Mouse (Mus musculus) forebrain, embryonic 10.5 days (tissue): ENCODE data around the gene Sema3d. TPM values are rescaled to one million over a fixed set of nuclear protein-coding genes. Genes with fewer than 3 reads are reported as not detected.

Experiments used
- DNase-seq: peaks from one replicate; pipeline ENCODE4 v3.0.0-alpha.2; 2017; ENCODE audit warnings: low spot score; ENCODE audit errors: extremely low spot score
- H3K27ac ChIP-seq: fragments of 300-500 bp; sonication (generic); 2 replicates; pipeline ENCODE4 v1.5.1; 2016; ENCODE audit warnings: mild to moderate bottlenecking
- H3K27me3 ChIP-seq: fragments of 300-500 bp; sonication (generic); 2 replicates; pipeline ENCODE4 v1.6.1; 2016; ENCODE audit warnings: mild to moderate bottlenecking; ENCODE audit not compliant: poor library complexity, severe bottlenecking
- H3K36me3 ChIP-seq: fragments of 300-500 bp; sonication (generic); replicated peaks from 2 replicates; pipeline ENCODE4 v1.6.1; 2016; ENCODE audit warnings: mild to moderate bottlenecking, moderate library complexity
- H3K4me1 ChIP-seq: fragments of 300-500 bp; sonication (generic); 2 replicates; pipeline ENCODE4 v1.6.1; 2016
- H3K4me3 ChIP-seq: fragments of 300-500 bp; sonication (generic); 2 replicates; pipeline ENCODE4 v1.5.1; 2016; ENCODE audit warnings: mild to moderate bottlenecking, moderate library complexity
- H3K9me3 ChIP-seq: fragments of 300-500 bp; sonication (generic); 2 replicates; pipeline ENCODE4 v1.6.1; 2016; ENCODE audit warnings: mild to moderate bottlenecking, moderate library complexity
- WGBS: fragments of 180-500 bp; shearing (Covaris S2); methylation state at CpG from one replicate; pipeline ENCODE4 v1.1.7; 2016; 5-methylcytosine and 5-hydroxymethylcytosine counted together
- polyA plus RNA-seq: library from polyadenylated mRNA; unstranded; fragments of >200 nt; fragmentation: Nextera tagmentation; extraction: Ambion mirVana; gene quantifications from 2 replicates; pipeline ENCODE4 v1.2.1, GENCODE M21; 2016

Gene Sema3d
- polyA plus RNA-seq: 1.8 and 2.2 TPM in 2 replicates

DNA sequence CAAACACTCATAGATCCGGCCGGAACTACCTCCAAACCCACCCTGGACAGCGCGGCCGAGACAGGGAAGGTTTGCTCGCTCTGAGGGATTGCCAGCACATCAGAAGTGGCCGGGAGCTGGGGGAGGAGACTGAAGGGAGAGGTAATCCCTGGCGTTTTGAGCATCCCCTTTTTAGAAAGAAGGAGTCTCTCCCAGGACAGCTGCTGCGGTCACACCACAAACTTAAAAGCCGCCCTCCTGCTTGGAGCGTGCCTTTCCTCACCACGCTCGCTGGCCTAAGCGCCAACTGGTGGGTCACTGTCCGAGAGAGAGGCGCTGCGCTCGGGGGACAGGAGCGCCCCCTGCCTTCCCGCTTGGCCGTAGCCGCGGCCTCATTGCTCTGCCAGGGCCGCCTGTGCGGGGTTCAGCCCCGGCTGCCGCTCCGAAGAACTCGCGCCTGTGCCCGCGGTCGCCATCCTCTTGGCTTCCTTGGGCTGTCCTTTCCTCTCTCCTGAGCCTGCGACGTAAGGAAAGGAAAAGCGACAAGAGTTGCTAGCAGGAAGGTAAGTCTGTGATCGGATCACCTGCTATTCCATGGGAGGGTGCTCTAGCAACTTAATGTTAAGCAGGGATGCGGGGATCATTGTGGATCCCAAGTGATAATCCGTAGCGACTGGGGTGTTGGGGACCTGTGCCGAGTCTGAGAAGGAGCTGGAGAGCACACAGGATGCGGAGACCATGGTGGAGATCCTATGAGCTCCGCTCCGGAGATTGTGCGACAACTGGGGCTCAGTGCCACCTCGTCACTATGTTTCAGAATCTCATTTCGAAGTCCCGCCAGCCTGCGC, at the start of gene Sema3d:
TSS of gene Sema3d (plus strand) at position 253 of the 827 bp plus-strand sequence.
- Histone ChIP-seq H3K9me3 (no peaks in the 10 kb centered on the region), H3K27ac (peak within 1 kb of the TSS; percentile 76), H3K4me3 (peak within 1 kb of the TSS; percentile 60)

DNA sequence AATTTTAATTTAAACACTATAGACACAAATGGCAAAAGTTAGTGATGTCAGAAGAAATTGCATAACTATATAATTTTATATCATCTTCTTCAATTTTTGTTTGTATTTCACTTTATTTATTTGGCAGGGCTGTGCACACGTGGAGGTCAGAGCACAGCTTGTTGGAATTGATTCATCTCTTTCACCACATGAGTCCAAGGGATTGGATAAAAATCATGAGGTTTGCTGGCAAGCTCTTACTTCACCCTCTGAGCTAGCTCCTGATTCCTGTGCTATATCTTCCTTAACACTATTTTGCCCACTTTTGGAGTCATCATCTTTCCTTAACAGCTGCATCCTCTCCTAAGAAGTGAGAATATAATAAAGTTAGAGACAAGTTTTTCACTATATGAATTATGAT, 5.9 kb upstream of the Sema3d start:
- Histone ChIP-seq H3K4me1 (no peaks in the 10 kb centered on the region), H3K9me3 (no peaks in the 10 kb centered on the region), H3K4me3 (no peak overlapping the region), H3K36me3 (no peaks in the 10 kb centered on the region), H3K27me3 (peaks cover 6% of the 10 kb centered on the region), H3K27ac (no peak overlapping the region)
- 72% methylated on average over 1 of the region's 1 CpGs for WGBS
- DNase-seq: no peak

More for the DNA sequence above, at the start of gene Sema3d:
- Histone ChIP-seq H3K36me3 (no peaks in the 10 kb centered on the region), H3K4me1 (peaks cover 16% of the 10 kb centered on the region), H3K27me3 (peaks cover 41% of the 10 kb centered on the region)
- under 1% methylated on average over 49 of the region's 49 CpGs for WGBS
- peak; percentile 80 for DNase-seq

DNA sequence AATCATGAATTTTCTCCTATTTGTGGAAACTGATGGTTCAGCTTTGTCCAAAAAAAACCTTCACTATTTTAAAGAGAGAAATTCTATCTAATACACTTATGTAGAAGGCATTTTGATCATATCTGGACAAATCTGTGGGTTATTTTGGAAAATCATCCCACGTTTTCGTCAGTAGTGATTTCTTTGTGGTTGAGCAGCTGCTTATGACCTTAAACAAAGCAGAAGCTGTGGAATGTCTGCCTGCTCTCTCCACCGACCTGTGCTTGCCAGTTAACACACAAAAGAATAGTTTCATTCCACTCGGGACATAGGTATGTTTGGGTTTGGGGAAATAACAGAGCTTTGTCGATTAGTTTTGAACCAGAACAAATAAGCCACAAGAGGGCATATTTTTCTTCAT, 4.3 kb upstream of the Sema3d start:
- no peak for DNase-seq
- WGBS: 50% methylated on average over 5 of the region's 5 CpGs
- Histone ChIP-seq H3K27me3 (peaks cover 20% of the 10 kb centered on the region), H3K4me3 (no peak overlapping the region), H3K9me3 (no peaks in the 10 kb centered on the region), H3K27ac (no peak overlapping the region), H3K4me1 (peaks cover 11% of the 10 kb centered on the region), H3K36me3 (no peaks in the 10 kb centered on the region)

DNA sequence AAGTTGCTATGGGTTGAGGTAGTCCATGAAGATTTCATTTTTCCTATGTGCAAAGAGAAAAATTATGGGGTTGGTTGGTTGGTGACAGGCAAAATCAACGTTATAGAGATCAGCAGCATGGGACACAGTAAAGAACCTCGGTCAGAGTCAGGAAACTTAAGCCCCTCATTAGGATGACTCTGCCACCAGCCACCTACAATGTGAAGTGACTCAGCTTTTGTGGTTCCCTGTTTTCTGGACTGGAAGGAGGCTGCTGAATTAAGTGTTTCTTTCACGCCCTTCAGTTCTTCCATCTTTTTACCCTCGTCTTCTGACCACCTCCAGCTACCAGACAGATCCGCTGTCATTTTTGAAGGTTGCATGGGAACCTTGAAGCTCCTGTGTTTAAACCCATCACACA, 1.2 kb upstream of the Sema3d start:
- WGBS: 79% methylated on average over 5 of the region's 5 CpGs
- Histone ChIP-seq H3K27me3 (peaks cover 41% of the 10 kb centered on the region), H3K36me3 (no peaks in the 10 kb centered on the region), H3K4me1 (peaks cover 16% of the 10 kb centered on the region), H3K4me3 (no peak overlapping the region), H3K27ac (no peak overlapping the region), H3K9me3 (no peaks in the 10 kb centered on the region)
- DNase-seq: no peak

DNA sequence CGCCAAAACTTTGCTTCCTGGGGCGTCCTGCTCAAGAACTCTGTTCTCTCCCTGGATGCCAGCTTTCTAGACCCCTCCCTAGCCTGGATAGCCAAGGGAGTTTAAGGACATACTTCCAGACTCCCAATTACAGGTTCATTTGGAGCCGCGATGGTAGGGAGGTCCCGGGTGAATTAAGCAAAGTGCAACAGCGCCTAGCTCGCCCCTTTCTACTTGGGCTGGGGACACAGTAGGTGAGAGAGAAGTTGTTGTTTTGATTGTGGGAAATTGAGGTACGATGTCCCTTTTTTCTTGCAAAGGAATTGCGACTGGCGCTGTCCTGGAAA, 738 bp downstream of the Sema3d start:
- H3K36me3 ChIP-seq: no peaks in the 10 kb centered on the region
- peaks cover 41% of the 10 kb centered on the region for H3K27me3 ChIP-seq
- no peaks in the 10 kb centered on the region for H3K9me3 ChIP-seq
- peak overlapping the region; percentile 60 for H3K4me3 ChIP-seq
- WGBS: under 1% methylated on average over 10 of the region's 10 CpGs
- H3K4me1 ChIP-seq: peaks cover 16% of the 10 kb centered on the region
- no peak for DNase-seq
- peak overlapping the region; percentile 76; the same call in 1 of the 2 replicates for H3K27ac ChIP-seq

DNA sequence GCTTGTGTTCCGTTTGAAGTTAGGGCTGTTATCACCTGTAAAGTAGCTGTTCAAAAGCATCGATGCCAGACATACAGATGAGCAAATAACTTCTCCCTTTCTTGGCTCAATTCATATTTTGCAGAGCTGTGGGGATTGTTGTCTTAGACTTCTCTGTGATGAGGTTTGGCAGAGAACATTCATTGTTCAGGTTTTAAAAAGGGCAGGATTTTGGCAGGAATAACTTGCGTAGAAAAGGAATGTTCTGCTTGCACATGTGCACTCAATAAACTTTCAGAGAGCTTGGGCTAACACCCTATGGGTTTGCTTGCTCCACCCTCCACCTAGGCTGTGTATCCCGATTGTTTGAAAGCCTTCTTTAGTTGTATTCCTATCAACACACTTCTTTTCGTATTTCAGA, 9.5 kb downstream of the Sema3d start:
- DNase-seq: no peak
- Histone ChIP-seq H3K9me3 (no peaks in the 10 kb centered on the region), H3K4me3 (no peak overlapping the region), H3K4me1 (no peaks in the 10 kb centered on the region), H3K27me3 (no peaks in the 10 kb centered on the region), H3K36me3 (no peaks in the 10 kb centered on the region), H3K27ac (no peak overlapping the region)
- 91% methylated on average over 5 of the region's 5 CpGs for WGBS

DNA sequence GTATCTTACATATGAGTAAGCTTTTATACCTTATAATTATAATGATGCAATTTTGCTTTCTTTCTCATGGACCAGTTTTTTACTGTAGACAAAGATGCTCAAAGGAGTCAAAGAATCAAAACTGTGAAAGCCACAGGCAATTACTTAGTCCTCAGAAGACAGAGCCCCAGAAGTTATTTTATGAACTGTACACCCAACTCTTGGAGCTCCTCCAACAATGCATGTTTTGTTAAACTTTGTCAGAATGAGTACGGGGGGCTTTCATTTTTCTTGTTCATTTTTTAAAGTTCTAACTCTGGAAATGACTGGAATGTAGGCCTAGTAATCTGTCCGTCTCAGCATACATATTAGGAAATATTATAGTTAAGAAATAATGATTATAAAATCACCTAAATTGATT, 16.1 kb downstream of the Sema3d start:
- no peaks in the 10 kb centered on the region for H3K4me1 ChIP-seq
- no peaks in the 10 kb centered on the region for H3K36me3 ChIP-seq
- no peaks in the 10 kb centered on the region for H3K27me3 ChIP-seq
- 93% methylated on average over 2 of the region's 2 CpGs for WGBS
- no peak overlapping the region for H3K4me3 ChIP-seq
- H3K27ac ChIP-seq: no peak overlapping the region
- H3K9me3 ChIP-seq: no peaks in the 10 kb centered on the region
- no peak for DNase-seq

DNA sequence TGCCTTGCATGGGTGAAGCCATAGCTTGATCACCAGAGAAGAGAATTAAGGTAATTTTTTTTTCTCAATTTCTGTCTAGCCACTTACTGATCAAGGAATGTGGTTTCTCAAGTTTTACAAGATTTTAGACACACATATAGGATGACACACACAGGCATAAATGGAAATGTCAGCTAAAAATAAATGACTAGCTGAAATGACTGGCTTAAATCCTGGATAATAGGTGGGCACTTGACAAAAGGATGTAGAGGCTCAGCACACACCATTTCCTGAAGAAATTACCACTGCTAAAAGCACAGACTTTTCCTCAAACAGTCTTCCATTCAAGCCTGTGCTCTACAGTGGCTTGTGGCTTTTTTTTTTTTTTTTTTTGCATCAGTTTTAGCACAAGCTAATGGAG, 21.0 kb downstream of the Sema3d start:
- Histone ChIP-seq H3K27ac (no peak overlapping the region), H3K27me3 (no peaks in the 10 kb centered on the region), H3K36me3 (no peaks in the 10 kb centered on the region), H3K9me3 (no peaks in the 10 kb centered on the region), H3K4me1 (no peaks in the 10 kb centered on the region), H3K4me3 (no peak overlapping the region)
- no peak for DNase-seq

DNA sequence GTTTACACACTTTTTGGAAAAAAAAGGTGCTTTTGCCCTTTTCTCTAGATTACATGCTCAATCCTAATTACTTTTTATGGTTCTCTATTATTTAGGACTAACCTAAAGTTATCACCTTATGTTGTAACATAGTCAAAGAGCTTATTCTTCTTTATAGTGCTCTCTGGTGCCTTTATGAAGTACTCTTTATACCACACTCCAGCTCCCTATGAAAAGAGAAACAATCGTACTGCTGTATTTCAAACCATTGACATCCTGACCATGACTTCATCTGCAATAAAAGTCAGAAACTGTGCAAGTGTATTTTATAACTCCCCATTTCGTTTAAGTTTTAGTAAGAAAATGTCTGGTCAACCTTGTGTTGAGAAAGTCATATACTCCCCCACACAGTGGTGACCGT, 29.4 kb downstream of the Sema3d start:
- H3K36me3 ChIP-seq: no peaks in the 10 kb centered on the region
- 84% methylated on average over 3 of the region's 3 CpGs for WGBS
- H3K9me3 ChIP-seq: no peaks in the 10 kb centered on the region

DNA sequence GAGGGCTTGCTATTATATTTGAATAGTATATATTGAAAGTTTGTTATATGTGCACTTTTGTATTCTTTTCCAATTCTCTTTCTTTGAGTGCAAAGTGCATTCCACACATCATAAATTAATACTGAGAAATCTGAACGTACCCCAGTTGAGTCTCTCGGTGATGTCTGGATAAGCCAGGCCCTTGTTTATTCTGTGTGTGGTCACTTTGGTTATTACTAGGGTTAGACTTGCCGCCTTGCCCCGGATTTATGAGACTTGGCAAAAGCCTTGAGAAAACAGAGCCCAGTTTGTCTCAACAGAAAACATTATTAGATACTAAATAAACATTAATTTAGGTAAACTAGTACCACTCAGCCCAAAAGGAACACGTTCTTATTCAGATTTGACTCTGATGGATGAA, 40.1 kb downstream of the Sema3d start:
- Histone ChIP-seq H3K4me1 (no peaks in the 10 kb centered on the region), H3K9me3 (no peaks in the 10 kb centered on the region), H3K27ac (no peak overlapping the region), H3K27me3 (no peaks in the 10 kb centered on the region), H3K4me3 (no peak overlapping the region), H3K36me3 (no peaks in the 10 kb centered on the region)
- no peak for DNase-seq
- 88% methylated on average over 5 of the region's 5 CpGs for WGBS

More for the DNA sequence above, 29.4 kb downstream of the Sema3d start:
- H3K4me1 ChIP-seq: no peaks in the 10 kb centered on the region
- no peak for DNase-seq
- no peak overlapping the region for H3K4me3 ChIP-seq
- no peak overlapping the region for H3K27ac ChIP-seq
- H3K27me3 ChIP-seq: no peaks in the 10 kb centered on the region

DNA sequence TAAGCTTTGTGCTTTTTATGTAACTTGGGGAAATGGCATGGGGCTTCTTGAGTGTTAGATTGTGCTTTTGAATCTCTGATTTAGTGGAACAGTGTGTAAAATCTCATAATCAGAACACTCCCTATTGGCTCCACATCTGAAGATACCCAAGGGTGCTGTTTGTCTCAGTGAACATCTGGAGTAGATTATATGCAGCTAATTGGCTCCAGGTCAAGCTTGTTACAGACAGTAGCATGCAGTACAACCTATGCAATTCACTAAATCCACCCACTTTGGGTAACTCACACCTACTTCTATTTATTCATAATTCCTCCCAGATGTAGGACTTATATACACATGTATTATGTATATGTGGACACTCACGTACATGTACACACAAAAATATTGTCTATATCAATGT, 58.6 kb downstream of the Sema3d start:
- H3K27me3 ChIP-seq: no peaks in the 10 kb centered on the region
- WGBS: 75% methylated on average over 1 of the region's 1 CpGs
- no peak for DNase-seq

DNA sequence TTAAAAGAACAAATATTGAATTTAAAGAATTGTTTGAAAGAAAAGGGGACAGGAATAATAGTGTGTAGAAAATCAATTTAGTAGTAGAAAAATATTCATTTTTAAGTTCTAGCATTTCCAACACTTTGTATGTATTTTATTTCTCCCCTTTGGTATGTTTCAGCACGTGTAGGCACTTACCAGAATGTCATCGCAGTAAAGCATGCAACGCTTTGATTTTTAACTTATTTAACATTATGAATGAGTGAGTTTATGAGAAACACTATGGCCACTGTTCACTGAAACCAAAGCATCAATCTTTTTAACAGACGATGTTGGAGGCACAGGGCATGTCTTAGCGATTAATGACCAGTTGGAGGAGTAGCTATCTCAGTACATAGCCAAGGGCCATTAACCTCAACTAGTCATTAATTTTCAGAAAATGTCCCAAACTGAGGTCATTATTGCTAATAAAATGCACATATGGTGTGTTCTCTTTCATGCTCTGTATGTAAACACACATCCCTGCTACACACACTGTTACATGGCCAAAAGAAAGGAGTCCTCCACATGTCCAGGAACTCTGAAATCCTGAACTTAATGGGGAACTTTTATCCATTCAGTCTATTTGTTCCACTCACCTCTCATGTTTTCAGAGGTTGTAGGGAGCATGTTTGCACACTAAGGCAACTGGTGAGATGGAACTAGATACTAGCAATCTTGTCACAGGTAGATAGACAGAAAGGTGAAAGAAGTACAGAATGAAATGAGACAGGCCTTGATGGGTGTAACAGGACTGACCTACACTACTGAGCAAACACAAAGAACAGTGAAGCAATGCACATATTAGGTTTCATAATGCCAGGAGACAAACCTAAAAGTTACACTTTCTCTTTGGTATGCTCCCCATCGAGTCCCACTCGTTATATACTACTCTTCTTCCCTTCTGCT, 59.3 kb downstream of the Sema3d start:
- H3K27me3 ChIP-seq: no peaks in the 10 kb centered on the region
- H3K4me3 ChIP-seq: no peak overlapping the region
- no peaks in the 10 kb centered on the region for H3K9me3 ChIP-seq
- WGBS: 88% methylated on average over 7 of the region's 7 CpGs
- H3K27ac ChIP-seq: no peak overlapping the region
- H3K36me3 ChIP-seq: no peaks in the 10 kb centered on the region
- no peaks in the 10 kb centered on the region for H3K4me1 ChIP-seq
- DNase-seq: no peak

More for the DNA sequence above, 58.6 kb downstream of the Sema3d start:
- H3K27ac ChIP-seq: no peak overlapping the region
- H3K9me3 ChIP-seq: no peaks in the 10 kb centered on the region
- H3K4me1 ChIP-seq: no peaks in the 10 kb centered on the region
- H3K36me3 ChIP-seq: no peaks in the 10 kb centered on the region
- no peak overlapping the region for H3K4me3 ChIP-seq

DNA sequence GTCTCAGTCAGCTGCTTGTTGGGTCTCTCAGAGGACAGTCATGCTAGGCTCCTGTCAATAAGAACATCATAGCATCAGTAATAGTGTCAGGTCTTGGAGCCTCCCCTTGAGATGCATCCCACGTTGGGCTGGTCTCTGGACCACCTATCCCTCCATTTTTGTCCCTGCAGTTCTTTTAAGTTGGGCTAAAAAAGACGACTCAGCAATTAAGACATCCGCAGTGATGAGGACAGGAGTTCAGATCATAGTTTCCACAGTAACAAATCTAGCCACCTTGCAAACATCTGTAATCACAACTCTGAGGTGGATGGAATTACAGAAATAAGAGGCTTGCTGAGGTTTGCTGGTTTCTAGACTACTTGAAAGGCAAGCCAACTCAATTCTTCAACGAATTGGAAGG, 67.9 kb downstream of the Sema3d start:
- Histone ChIP-seq H3K27me3 (no peaks in the 10 kb centered on the region), H3K4me1 (no peaks in the 10 kb centered on the region), H3K4me3 (no peak overlapping the region), H3K27ac (no peak overlapping the region), H3K36me3 (no peaks in the 10 kb centered on the region), H3K9me3 (no peaks in the 10 kb centered on the region)
- 90% methylated on average over 4 of the region's 4 CpGs for WGBS
- no peak for DNase-seq
